Mouse (Mus musculus) kidney, embryonic 15.5 days (tissue): ENCODE results near the gene Hlcs. TPM values are rescaled to one million over a fixed set of nuclear protein-coding genes. Genes with fewer than 3 reads are reported as not detected.

Experiments
- ATAC-seq: fragments of 200-750 bp; cut with Nextera tagmentation; replicated peaks from 2 replicates; pipeline ENCODE4 v1.8.0; 2017; ENCODE audit warnings: moderate TSS enrichment; ENCODE audit not compliant: low FRiP score
- H3K27ac ChIP-seq: fragments of 300-500 bp; sonication (generic); 2 replicates; pipeline ENCODE4 v1.5.1; 2015; ENCODE audit warnings: mild to moderate bottlenecking, inconsistent platforms
- H3K27me3 ChIP-seq: fragments of 300-500 bp; sonication (generic); 2 replicates; pipeline ENCODE4 v1.6.1; 2015; ENCODE audit warnings: inconsistent platforms
- H3K36me3 ChIP-seq: fragments of 300-500 bp; sonication (generic); 2 replicates; pipeline ENCODE4 v1.6.1; 2015; ENCODE audit warnings: inconsistent platforms
- H3K4me1 ChIP-seq: fragments of 300-500 bp; sonication (generic); 2 replicates; pipeline ENCODE4 v1.6.1; 2015; ENCODE audit warnings: inconsistent platforms
- H3K4me2 ChIP-seq: fragments of 300-500 bp; sonication (generic); 2 replicates; pipeline ENCODE4 v1.6.1; 2015; ENCODE audit warnings: moderate library complexity, mild to moderate bottlenecking, inconsistent platforms
- H3K4me3 ChIP-seq: fragments of 300-500 bp; sonication (generic); replicated peaks from 2 replicates; pipeline ENCODE4 v1.5.1; 2015; ENCODE audit warnings: mild to moderate bottlenecking, inconsistent platforms
- H3K9ac ChIP-seq: fragments of 300-500 bp; sonication (generic); 2 replicates; pipeline ENCODE4 v1.6.1; 2015; ENCODE audit warnings: mild to moderate bottlenecking, inconsistent platforms
- H3K9me3 ChIP-seq: fragments of 300-500 bp; sonication (generic); replicated peaks from 2 replicates; pipeline ENCODE4 v1.6.1; 2016; ENCODE audit warnings: inconsistent platforms
- WGBS: fragments of 180-500 bp; shearing (Covaris S2); methylation state at CpG from one replicate; pipeline ENCODE4 v1.1.7; 2015; ENCODE audit warnings: mixed read lengths; 5-methylcytosine and 5-hydroxymethylcytosine counted together
- polyA plus RNA-seq: library from polyadenylated mRNA; unstranded; fragments of >200 nt; fragmentation: Nextera tagmentation; extraction: Ambion mirVana; gene quantifications from 2 replicates; pipeline ENCODE4 v1.2.1, GENCODE M21; 2015

The Hlcs gene
- polyA plus RNA-seq, 1 experiment from 2014 or later: 10.6 TPM

GRCm38 (mm10) chr16:94155041-94155653 is 158.2 kb downstream of the Hlcs start:
- WGBS: 49% methylated on average over 14 of the region's 14 CpGs
- Histone ChIP-seq H3K9ac (no peak overlapping the region), H3K4me3 (no peak overlapping the region), H3K27me3 (peaks cover 42% of the 10 kb centered on the region), H3K36me3 (no peaks in the 10 kb centered on the region), H3K4me2 (no peak overlapping the region), H3K4me1 (peaks cover 26% of the 10 kb centered on the region), H3K9me3 (no peaks in the 10 kb centered on the region), H3K27ac (no peak overlapping the region)
- ATAC-seq: no peak

GRCm38 (mm10) chr16:94150125-94151103 is 163.0 kb downstream of the Hlcs start:
- no peak overlapping the region for H3K9ac ChIP-seq
- H3K4me2 ChIP-seq: no peak overlapping the region
- peak; percentile 54; the same call in 1 of the 2 replicates for ATAC-seq
- 77% methylated on average over 15 of the region's 15 CpGs for WGBS
- no peaks in the 10 kb centered on the region for H3K36me3 ChIP-seq
- no peaks in the 10 kb centered on the region for H3K9me3 ChIP-seq
- H3K27me3 ChIP-seq: peaks cover 30% of the 10 kb centered on the region
- peaks cover 37% of the 10 kb centered on the region for H3K4me1 ChIP-seq
- H3K27ac ChIP-seq: no peak overlapping the region
- H3K4me3 ChIP-seq: no peak overlapping the region

GRCm38 (mm10) chr16:94148139-94148538 is 165.2 kb downstream of the Hlcs start:
- Histone ChIP-seq H3K4me2 (peak overlapping the region; percentile 17), H3K27me3 (peaks cover 30% of the 10 kb centered on the region), H3K4me3 (no peak overlapping the region), H3K36me3 (no peaks in the 10 kb centered on the region), H3K9me3 (no peaks in the 10 kb centered on the region), H3K4me1 (peaks cover 38% of the 10 kb centered on the region), H3K9ac (no peak overlapping the region), H3K27ac (0 out of 2 replicates have a peak overlapping the region, but pooled peaks have one; percentile 34)
- ATAC-seq: peak; percentile 24; the same call in 1 of the 2 replicates
- WGBS: 49% methylated on average over 11 of the region's 11 CpGs

- Histone ChIP-seq H3K4me3 (no peak overlapping the region), H3K4me1 (peaks cover 40% of the 10 kb centered on the region), H3K9ac (no peak overlapping the region), H3K36me3 (no peaks in the 10 kb centered on the region), H3K27ac (peak overlapping the region; percentile 22; the same call in 1 of the 2 replicates), H3K9me3 (no peaks in the 10 kb centered on the region), H3K4me2 (peak overlapping the region; percentile 39), H3K27me3 (peaks cover 35% of the 10 kb centered on the region)
- ATAC-seq: peak; percentile 37; the same call in 1 of the 2 replicates
- WGBS: 7% methylated on average over 10 of the region's 10 CpGs
Observed at GRCm38 (mm10) chr16:94143325-94143724, 170.0 kb downstream of the Hlcs start.

GRCm38 (mm10) chr16:94140746-94141145 is 172.6 kb downstream of the Hlcs start:
- no peak overlapping the region for H3K4me3 ChIP-seq
- no peak overlapping the region for H3K9ac ChIP-seq
- peaks cover 35% of the 10 kb centered on the region for H3K4me1 ChIP-seq
- H3K4me2 ChIP-seq: no peak overlapping the region
- H3K27me3 ChIP-seq: peaks cover 35% of the 10 kb centered on the region
- no peaks in the 10 kb centered on the region for H3K36me3 ChIP-seq
- peak overlapping the region; percentile 60; the same call in 1 of the 2 replicates for H3K27ac ChIP-seq
- WGBS: 35% methylated on average over 10 of the region's 10 CpGs
- no peaks in the 10 kb centered on the region for H3K9me3 ChIP-seq
- ATAC-seq: 0 out of 2 replicates have a peak, but pooled peaks have one; percentile 13

GRCm38 (mm10) chr16:94134218-94134617 is 179.2 kb downstream of the Hlcs start:
- no peak for ATAC-seq
- no peak overlapping the region for H3K27ac ChIP-seq
- H3K4me2 ChIP-seq: no peak overlapping the region
- H3K4me3 ChIP-seq: no peak overlapping the region
- 62% methylated on average over 10 of the region's 10 CpGs for WGBS
- no peak overlapping the region for H3K9ac ChIP-seq
- H3K27me3 ChIP-seq: peaks cover 12% of the 10 kb centered on the region; the same call in 1 of the 2 replicates
- no peaks in the 10 kb centered on the region for H3K36me3 ChIP-seq
- no peaks in the 10 kb centered on the region for H3K9me3 ChIP-seq
- no peaks in the 10 kb centered on the region for H3K4me1 ChIP-seq

- Histone ChIP-seq H3K9me3 (no peaks in the 10 kb centered on the region), H3K27me3 (peaks cover 63% of the 10 kb centered on the region), H3K4me2 (no peak overlapping the region), H3K36me3 (no peaks in the 10 kb centered on the region), H3K4me3 (no peak overlapping the region), H3K27ac (no peak overlapping the region), H3K4me1 (peaks cover 14% of the 10 kb centered on the region), H3K9ac (no peak overlapping the region)
- no peak for ATAC-seq
- WGBS: 67% methylated on average over 2 of the region's 2 CpGs
Observed at GRCm38 (mm10) chr16:94128236-94128835, 185.0 kb downstream of the Hlcs start.

DNA sequence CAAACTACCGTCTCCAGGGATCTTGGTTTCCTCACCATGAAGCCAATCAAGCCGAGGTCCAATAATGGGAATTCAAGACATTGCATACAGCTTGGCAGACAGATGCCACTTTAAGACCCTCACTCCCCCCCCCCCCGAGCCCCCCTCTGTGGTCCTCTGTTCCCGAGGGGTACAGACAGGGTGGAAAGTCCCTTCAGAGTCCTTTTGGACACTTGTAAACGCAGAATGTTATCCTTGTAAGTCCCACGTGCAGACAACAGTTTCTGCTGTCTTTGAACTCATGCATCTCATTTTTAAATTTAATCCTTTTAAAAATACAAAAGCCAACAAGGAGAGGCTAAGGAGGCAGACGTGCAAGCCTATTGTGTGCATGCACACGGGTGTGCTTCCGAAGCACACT is 187.2 kb downstream of the Hlcs start:
- WGBS: 36% methylated on average over 9 of the region's 9 CpGs
- H3K9ac ChIP-seq: no peak overlapping the region
- H3K4me2 ChIP-seq: peak overlapping the region; percentile 94
- no peak for ATAC-seq
- peaks cover 14% of the 10 kb centered on the region for H3K4me1 ChIP-seq
- H3K27me3 ChIP-seq: peaks cover 84% of the 10 kb centered on the region
- peak overlapping the region; percentile 51; the same call in 1 of the 2 replicates for H3K4me3 ChIP-seq
- H3K9me3 ChIP-seq: no peaks in the 10 kb centered on the region
- no peaks in the 10 kb centered on the region for H3K36me3 ChIP-seq
- H3K27ac ChIP-seq: no peak overlapping the region

DNA sequence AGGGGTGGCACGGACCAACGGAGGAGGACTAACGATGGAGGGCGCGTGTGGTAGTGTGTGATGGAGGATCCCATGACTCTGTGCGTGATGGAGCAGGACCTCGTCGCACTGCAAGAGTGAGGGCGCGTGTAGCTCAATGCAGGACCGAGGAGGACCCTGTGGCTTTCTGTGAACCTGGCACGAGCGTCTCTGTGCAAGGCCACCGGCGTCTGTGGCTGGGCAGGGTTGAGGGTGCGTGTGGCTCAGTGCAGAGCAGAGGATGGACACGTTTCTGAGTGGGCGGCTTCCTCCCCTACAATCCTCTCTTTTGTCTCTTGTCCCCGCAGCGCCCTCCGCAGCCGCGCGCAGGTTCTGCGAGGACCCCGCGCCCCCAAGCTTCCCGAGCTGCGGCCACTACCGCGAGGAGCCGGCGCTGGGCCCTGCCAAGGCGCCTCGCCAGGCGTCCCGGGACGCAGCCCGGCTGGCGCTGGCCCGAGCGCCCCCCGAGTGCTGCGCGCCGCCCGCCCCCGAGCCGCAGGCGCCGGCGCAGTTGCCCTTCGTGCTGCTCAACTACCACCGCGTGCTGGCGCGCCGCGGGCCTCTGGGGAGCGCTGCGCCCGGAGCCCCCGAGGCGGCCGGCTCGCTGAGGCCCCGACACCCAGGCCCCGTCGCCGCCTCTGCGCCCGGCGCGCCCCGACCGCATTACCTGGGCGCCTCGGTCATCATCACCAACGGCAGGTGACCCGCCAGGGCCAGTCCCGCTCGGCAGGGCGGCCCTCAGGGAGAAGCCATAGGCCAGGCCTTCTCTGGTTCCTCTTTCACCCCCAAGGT is 188.0 kb downstream of the Hlcs start:
- whole genome bisulfite sequencing: 1% methylated on average over 81 of the region's 83 CpGs
- Histone ChIP-seq H3K4me3 (peak overlapping the region; percentile 51), H3K4me2 (peak overlapping the region; percentile 94), H3K9me3 (no peaks in the 10 kb centered on the region), H3K36me3 (no peaks in the 10 kb centered on the region), H3K4me1 (peaks cover 14% of the 10 kb centered on the region), H3K9ac (peak overlapping the region; percentile 45), H3K27me3 (peaks cover 84% of the 10 kb centered on the region), H3K27ac (no peak overlapping the region)
- ATAC-seq: peak; percentile 57

DNA sequence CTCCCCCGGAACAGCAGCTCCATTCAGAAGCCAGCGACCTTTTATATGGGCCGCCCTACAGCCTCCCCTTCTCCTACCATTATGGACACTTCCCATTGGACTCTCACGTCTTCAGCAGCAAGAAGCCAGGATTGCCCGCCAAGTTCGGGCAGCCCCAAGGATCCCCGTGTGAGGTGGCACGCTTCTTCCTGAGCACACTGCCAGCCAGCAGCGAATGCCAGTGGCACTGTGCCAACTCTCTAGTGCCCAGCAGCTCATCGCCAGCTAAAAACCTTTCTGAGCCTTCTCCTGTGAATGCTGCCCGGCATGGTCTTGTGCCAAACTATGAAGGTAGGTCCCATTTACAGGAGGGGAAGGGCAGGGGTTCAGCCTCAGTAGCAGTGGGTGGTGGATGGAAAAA is 190.1 kb downstream of the Hlcs start:
- ATAC-seq: no peak

GRCm38 (mm10) chr16:94122347-94122746 is 191.0 kb downstream of the Hlcs start:
- WGBS: 82% methylated on average over 3 of the region's 3 CpGs
- H3K9me3 ChIP-seq: no peaks in the 10 kb centered on the region

More for the DNA sequence above, 190.1 kb downstream of the Hlcs start:
- Histone ChIP-seq H3K36me3 (no peaks in the 10 kb centered on the region), H3K27me3 (peaks cover 83% of the 10 kb centered on the region), H3K27ac (no peak overlapping the region), H3K4me1 (peaks cover 14% of the 10 kb centered on the region), H3K9me3 (no peaks in the 10 kb centered on the region), H3K4me3 (no peak overlapping the region), H3K9ac (no peak overlapping the region), H3K4me2 (no peak overlapping the region)
- 83% methylated on average over 11 of the region's 11 CpGs for WGBS

More at GRCm38 (mm10) chr16:94122347-94122746, 191.0 kb downstream of the Hlcs start:
- H3K4me1 ChIP-seq: peaks cover 14% of the 10 kb centered on the region
- H3K9ac ChIP-seq: no peak overlapping the region
- ATAC-seq: no peak
- H3K36me3 ChIP-seq: no peaks in the 10 kb centered on the region
- H3K4me3 ChIP-seq: no peak overlapping the region
- no peak overlapping the region for H3K27ac ChIP-seq
- H3K27me3 ChIP-seq: peaks cover 83% of the 10 kb centered on the region
- H3K4me2 ChIP-seq: no peak overlapping the region
